17 mouse cellular contexts compared by ENCODE assay signal in genomic region chr2:163903461-163903860, GRCm38 (mm10). TPM values are rescaled to one million over a fixed set of nuclear protein-coding genes. Genes with fewer than 3 reads are reported as not detected.
A peak's percentile ranks its signal among the peaks of the same experiment; 100 is the strongest.
DNase-seq lines count a peak whose midpoint lies in the region; ATAC-seq and TF ChIP-seq lines count a peak whose summit lies in the region.
"Had no signal": no experiment of that assay in that cellular context is flagged by ENCODE, and none has a peak within 500 bp of the region (broad histone marks: within the 10 kb centered on the region; RNA-seq: fewer than 3 reads in every experiment).

No protein-coding gene starts in this region.

- no peaks in the 10 kb centered on the region for H3K27me3 ChIP-seq in limb, embryonic 14.5 days (ENCODE audit: control insufficient read depth, insufficient read depth, low read length)
- H3K27me3 ChIP-seq in limb, embryonic 10.5 days (ENCODE audit: low read depth, poor library complexity, severe bottlenecking), result peaks cover 9% of the 10 kb centered on the region
- peaks cover 6% of the 10 kb centered on the region; the same call in 1 of the 2 replicates for H3K27me3 ChIP-seq in embryonic facial prominence, embryonic 15.5 days
- H3K27me3 ChIP-seq in intestine, embryonic 16.5 days (replicated peaks; ENCODE audit: control insufficient read depth, insufficient read depth, low read length), result no peaks in the 10 kb centered on the region
- H3K27me3 ChIP-seq: forebrain, embryonic 13.5 days; neural tube, embryonic 13.5 days; stomach, embryonic 15.5 days had no signal

- no peak overlapping the region for H3K4me2 ChIP-seq in limb, embryonic 14.5 days (replicated peaks; ENCODE audit: low read depth, low read length, severe bottlenecking)
- no peak overlapping the region for H3K4me2 ChIP-seq in embryonic facial prominence, embryonic 15.5 days (replicated peaks)
- H3K4me2 ChIP-seq in intestine, embryonic 16.5 days (ENCODE audit: low read depth, low read length), result no peak overlapping the region
- H3K4me2 ChIP-seq: forebrain, embryonic 13.5 days; midbrain, embryonic 11.5 days; neural tube, embryonic 13.5 days; stomach, embryonic 15.5 days had no signal

- no peak overlapping the region for H3K27ac ChIP-seq in limb, embryonic 14.5 days (replicated peaks; ENCODE audit: low read depth, low read length)
- H3K27ac ChIP-seq in limb, embryonic 10.5 days, result no peak overlapping the region
- no peak overlapping the region for H3K27ac ChIP-seq in embryonic facial prominence, embryonic 15.5 days (replicated peaks)
- H3K27ac ChIP-seq in intestine, embryonic 16.5 days (ENCODE audit: low read length), result no peak overlapping the region
- H3K27ac ChIP-seq: forebrain, embryonic 13.5 days; liver, embryonic 14.5 days; neural tube, embryonic 13.5 days; stomach, embryonic 15.5 days had no signal

- H3K4me3 ChIP-seq in limb, embryonic 14.5 days (replicated peaks; ENCODE audit: low read length), result no peak overlapping the region
- no peak overlapping the region for H3K4me3 ChIP-seq in limb, embryonic 10.5 days
- H3K4me3 ChIP-seq in embryonic facial prominence, embryonic 15.5 days (replicated peaks), result no peak overlapping the region
- no peak overlapping the region for H3K4me3 ChIP-seq in intestine, embryonic 16.5 days (ENCODE audit: low read length)
- H3K4me3 ChIP-seq: forebrain, embryonic 13.5 days; neural tube, embryonic 13.5 days; stomach, embryonic 15.5 days had no signal

- no peaks in the 10 kb centered on the region for H3K36me3 ChIP-seq in limb, embryonic 14.5 days (ENCODE audit: control insufficient read depth, insufficient read depth, low read length)
- H3K36me3 ChIP-seq in limb, embryonic 10.5 days, result no peaks in the 10 kb centered on the region
- no peaks in the 10 kb centered on the region for H3K36me3 ChIP-seq in embryonic facial prominence, embryonic 15.5 days
- no peaks in the 10 kb centered on the region for H3K36me3 ChIP-seq in intestine, embryonic 16.5 days (ENCODE audit: control insufficient read depth, insufficient read depth, low read length)
- H3K36me3 ChIP-seq: neural tube, embryonic 13.5 days; stomach, embryonic 15.5 days had no signal

- ATAC-seq in cerebellum, adult (ENCODE audit: insufficient number of reproducible peaks, low FRiP score, low TSS enrichment), result peak; percentile 36; the same call in 1 of the 2 replicates
- no peak for ATAC-seq in limb, embryonic 14.5 days (ENCODE audit: low FRiP score, low read depth)
- ATAC-seq in embryonic facial prominence, embryonic 15.5 days (ENCODE audit: insufficient number of reproducible peaks, low FRiP score, low TSS enrichment, low read depth), result peak; percentile 40; the same call in 1 of the 2 replicates
- no peak; the same call in 1 of the 2 replicates for ATAC-seq in intestine, embryonic 16.5 days
- ATAC-seq: activated CD4-positive, CD25-positive, alpha-beta regulatory T cell, adult 4 months; forebrain, embryonic 13.5 days had no signal

- no peak for DNase-seq in cerebellum, postnatal 4 days (ENCODE audit: low spot score in 2 of 2)
- peak; percentile 23 for DNase-seq in limb, embryonic 14.5 days (ENCODE audit: low spot score)
- no peak for DNase-seq in limb, embryonic 10.5 days (ENCODE audit: low spot score)
- peak; percentile 79 for DNase-seq in brain, adult 2 months (ENCODE audit: low read depth, low spot score)
- DNase-seq in layer of hippocampus, adult 18-20 months (ENCODE audit: low spot score in 2 of 2), result no peak
- DNase-seq: embryo, embryonic 11 days had no signal

- H3K4me1 ChIP-seq in limb, embryonic 14.5 days (ENCODE audit: control insufficient read depth, insufficient read depth, low read length), result no peaks in the 10 kb centered on the region; the same call in 1 of the 2 replicates
- H3K4me1 ChIP-seq in limb, embryonic 10.5 days, result peaks cover 7% of the 10 kb centered on the region; the same call in 1 of the 2 replicates
- H3K4me1 ChIP-seq in embryonic facial prominence, embryonic 15.5 days, result peaks cover 3% of the 10 kb centered on the region; the same call in 1 of the 2 replicates
- H3K4me1 ChIP-seq in intestine, embryonic 16.5 days (ENCODE audit: control insufficient read depth, insufficient read depth, low read length), result peaks cover 6% of the 10 kb centered on the region; the same call in 1 of the 2 replicates
- H3K4me1 ChIP-seq: forebrain, embryonic 13.5 days had no signal

- 43% methylated on average over 11 of the region's 11 CpGs for WGBS in limb, embryonic 14.5 days
- WGBS in limb, embryonic 10.5 days, result 73% methylated on average over 11 of the region's 11 CpGs
- 47% methylated on average over 11 of the region's 11 CpGs for WGBS in embryonic facial prominence, embryonic 15.5 days
- 62% methylated on average over 11 of the region's 11 CpGs for WGBS in intestine, embryonic 16.5 days

- no peak overlapping the region for H3K9ac ChIP-seq in limb, embryonic 14.5 days (ENCODE audit: low read depth, low read length, severe bottlenecking)
- H3K9ac ChIP-seq in embryonic facial prominence, embryonic 15.5 days, result no peak overlapping the region
- H3K9ac ChIP-seq in intestine, embryonic 16.5 days (ENCODE audit: low read depth, low read length), result no peak overlapping the region
- H3K9ac ChIP-seq: forebrain, embryonic 13.5 days; liver, embryonic 14.5 days; neural tube, embryonic 13.5 days; stomach, embryonic 15.5 days had no signal

- no peak for TF ChIP-seq POLR2A in limb, embryonic 14.5 days (IDR thresholded peaks at IDR 0.05; ENCODE audit: borderline replicate concordance, extremely low read depth, insufficient read depth, insufficient read length)

- no peaks in the 10 kb centered on the region for H3K9me3 ChIP-seq in limb, embryonic 14.5 days (ENCODE audit: control insufficient read depth, low read length)
- no peaks in the 10 kb centered on the region for H3K9me3 ChIP-seq in limb, embryonic 10.5 days (replicated peaks)
- no peaks in the 10 kb centered on the region for H3K9me3 ChIP-seq in embryonic facial prominence, embryonic 15.5 days (replicated peaks)
- H3K9me3 ChIP-seq in intestine, embryonic 16.5 days (ENCODE audit: control insufficient read depth, low read length), result no peaks in the 10 kb centered on the region
- H3K9me3 ChIP-seq: forebrain, embryonic 13.5 days; neural tube, embryonic 13.5 days; stomach, embryonic 15.5 days had no signal

RNA-seq across cellular contexts. Expression of gene Rims4, which starts 15.0 kb away (rescaled TPM):
- 0.19 and 0.20 TPM in 2 replicates for polyA plus RNA-seq in limb, embryonic 14.5 days (2012; rRNA removed)
- 0.08 and 0.12 TPM in 2 replicates for polyA plus RNA-seq in limb, embryonic 14.5 days (2014; fragmentation: Nextera tagmentation; extraction: Ambion mirVana)
- 0.06 and 0.24 TPM in 2 replicates for polyA plus RNA-seq in limb, embryonic 10.5 days (2016; fragmentation: Nextera tagmentation; extraction: Ambion mirVana)
- polyA plus RNA-seq in embryonic facial prominence, embryonic 15.5 days (2015; fragmentation: Nextera tagmentation; extraction: Ambion mirVana), result 0.17 and 0.29 TPM in 2 replicates
- polyA plus RNA-seq in intestine, embryonic 16.5 days (2015; fragmentation: Nextera tagmentation; extraction: Ambion mirVana), result 0.23 and 0.35 TPM in 2 replicates
- 10 to 100 TPM; 38.4 to 45.6 TPM for total RNA-seq in layer of hippocampus, adult 18-20 months (2021)
- polyA plus RNA-seq: activated CD4-positive, CD25-positive, alpha-beta regulatory T cell, adult 4 months had no signal

RNA-seq across cellular contexts. Expression of gene Kcnk15, which starts 50.0 kb away (rescaled TPM):
- polyA plus RNA-seq in limb, embryonic 14.5 days (2012; rRNA removed), result not detected in 2 replicates
- polyA plus RNA-seq in limb, embryonic 14.5 days (2014; fragmentation: Nextera tagmentation; extraction: Ambion mirVana), result not detected in 2 replicates
- not detected in 2 replicates for polyA plus RNA-seq in limb, embryonic 10.5 days (2016; fragmentation: Nextera tagmentation; extraction: Ambion mirVana)
- polyA plus RNA-seq in embryonic facial prominence, embryonic 15.5 days (2015; fragmentation: Nextera tagmentation; extraction: Ambion mirVana), result not detected in 2 replicates
- not detected in 2 replicates for polyA plus RNA-seq in intestine, embryonic 16.5 days (2015; fragmentation: Nextera tagmentation; extraction: Ambion mirVana)
- total RNA-seq in layer of hippocampus, adult 18-20 months (2021), result under 1 TPM in 1 of 2 experiments, not detected in 1; 0.22 TPM
- polyA plus RNA-seq: activated CD4-positive, CD25-positive, alpha-beta regulatory T cell, adult 4 months; forebrain, embryonic 13.5 days; gonadal fat pad, adult 2 months; kidney, embryonic 16.5 days; liver, embryonic 14.5 days; midbrain, embryonic 11.5 days; neural tube, embryonic 13.5 days; stomach, embryonic 15.5 days had no signal

Comparison
In these comparisons a context has a peak if more than half of its experiments do, and no peak if none do; other contexts are left out.
1. DNase-seq: peak in limb, embryonic 14.5 days (single experiment) and brain, adult 2 months (single experiment); none in cerebellum, postnatal 4 days (0 of 2), limb, embryonic 10.5 days (single experiment) and layer of hippocampus, adult 18-20 months (0 of 2).
2. ATAC-seq: peak in cerebellum, adult (single experiment) and embryonic facial prominence, embryonic 15.5 days (single experiment); none in limb, embryonic 14.5 days (single experiment) and intestine, embryonic 16.5 days (single experiment).